Mouse (Mus musculus) embryonic fibroblast, embryonic 13.5 days (primary cell): ENCODE data around the gene Olfr105-ps.

Experiments used
- CTCF ChIP-seq: IDR thresholded peaks from 2 replicates; pipeline ENCODE4 v1.5.1; 2011; ENCODE audit warnings: mild to moderate bottlenecking, control low read depth, low read length, moderate library complexity, borderline replicate concordance; ENCODE audit not compliant: insufficient read depth
- POLR2A ChIP-seq: IDR thresholded peaks from 2 replicates; pipeline ENCODE4 v1.6.1; 2011; ENCODE audit warnings: low read depth, mild to moderate bottlenecking, control low read depth, low read length, moderate library complexity

DNA sequence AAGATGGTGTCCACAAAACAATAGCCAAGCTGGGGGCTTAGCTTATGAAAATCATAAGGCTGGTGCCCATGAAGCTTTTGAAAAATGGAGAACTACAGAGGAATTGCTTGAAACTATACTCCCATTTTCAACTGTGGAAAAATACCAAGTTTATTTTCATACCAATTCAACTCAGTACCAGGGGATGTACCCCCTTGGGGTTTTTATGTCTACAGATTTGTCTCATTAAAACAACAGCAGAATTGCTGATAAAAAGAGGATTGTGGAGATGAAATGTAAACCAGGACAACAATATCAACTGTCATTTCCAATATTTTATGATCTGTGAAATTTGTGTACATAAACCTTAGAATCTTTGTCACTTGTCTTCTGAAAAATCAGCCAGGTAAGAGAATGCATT is at the start of gene Olfr105-ps:
- TF ChIP-seq CTCF (no peak), POLR2A (no peak)
